Mouse (Mus musculus): ENCODE data around the gene Lamb3. TPM values are rescaled to one million over a fixed set of nuclear protein-coding genes. Genes with fewer than 3 reads are reported as not detected.
"Not testable (repeated sequence)": the region's sequence is repeated elsewhere in the genome, so short reads cannot be mapped to it uniquely, and the experiment has no call there.

Lamb3 gene
- polyA plus RNA-seq, 1 experiment = not detected

DNA sequence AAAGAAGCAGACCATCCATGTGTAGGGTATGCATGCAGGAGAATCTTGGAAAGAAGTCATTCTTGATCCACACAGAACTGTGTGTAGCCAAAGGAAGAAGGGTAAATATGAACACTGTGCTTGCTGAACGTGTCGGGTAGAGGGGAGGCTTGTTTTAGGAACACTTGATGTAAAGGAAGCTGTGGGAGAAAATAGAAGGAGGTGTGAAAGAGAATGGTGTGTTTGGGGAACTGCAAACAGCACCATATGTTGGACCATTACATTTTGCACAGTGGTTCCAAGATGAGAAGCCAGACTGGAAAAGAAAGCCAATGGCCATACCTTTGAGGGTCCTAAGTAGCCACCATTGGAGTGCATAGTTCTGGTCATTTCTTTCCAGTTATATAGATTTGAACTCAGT lies 42.5 kb downstream of the Lamb3 start:
- WGBS = 86% methylated on average over 2 of the region's 2 CpGs
- Histone ChIP-seq H3K27ac (ENCODE audit: insufficient read depth, low read depth, low read length) (no peak overlapping the region), H3K4me1 (ENCODE audit: control insufficient read depth, insufficient read depth, low read length) (no peaks in the 10 kb centered on the region), H3K4me3 (ENCODE audit: insufficient read depth, low read depth, low read length) (no peak overlapping the region)
- no peak for TF ChIP-seq POLR2A (IDR thresholded peaks at IDR 0.05; ENCODE audit: insufficient read depth, low read depth, low read length)
- TF ChIP-seq CTCF (IDR thresholded peaks at IDR 0.05; ENCODE audit: insufficient read depth, low read depth, low read length) = no peak

DNA sequence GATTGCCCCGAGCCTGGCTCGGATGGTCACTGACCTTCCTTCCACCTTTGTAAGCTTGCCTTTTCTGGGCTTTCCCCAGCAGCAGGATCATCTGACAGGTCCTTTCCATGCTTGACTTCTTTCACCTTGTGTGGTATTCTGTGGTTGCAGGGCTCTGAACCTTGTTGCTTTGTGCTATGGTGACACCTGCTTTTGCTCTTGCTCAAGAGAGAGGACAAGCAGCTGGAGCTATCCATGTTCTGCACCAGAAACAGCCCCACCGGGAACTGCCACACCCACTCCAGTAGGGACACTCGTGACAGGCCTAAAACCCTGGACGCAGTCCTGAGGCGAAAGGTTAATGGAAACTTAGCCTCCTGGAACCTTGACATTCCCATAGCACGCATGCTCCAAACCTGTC lies 43.9 kb downstream of the Lamb3 start:
- 89% methylated on average over 7 of the region's 7 CpGs for WGBS
- TF ChIP-seq POLR2A (IDR thresholded peaks at IDR 0.05; ENCODE audit: insufficient read depth, low read depth, low read length) (no peak), CTCF (IDR thresholded peaks at IDR 0.05; ENCODE audit: insufficient read depth, low read depth, low read length) (no peak)
- H3K27ac ChIP-seq (ENCODE audit: insufficient read depth, low read depth, low read length) = no peak overlapping the region
- H3K4me3 ChIP-seq (ENCODE audit: insufficient read depth, low read depth, low read length) = no peak overlapping the region
- no peaks in the 10 kb centered on the region for H3K4me1 ChIP-seq (ENCODE audit: control insufficient read depth, insufficient read depth, low read length)

- 57% methylated on average over 5 of the region's 5 CpGs for WGBS
- H3K27ac ChIP-seq (ENCODE audit: insufficient read depth, low read depth, low read length) = no peak overlapping the region
- H3K4me3 ChIP-seq (ENCODE audit: insufficient read depth, low read depth, low read length) = no peak overlapping the region
- no peak for TF ChIP-seq CTCF (IDR thresholded peaks at IDR 0.05; ENCODE audit: insufficient read depth, low read depth, low read length)
- TF ChIP-seq POLR2A (IDR thresholded peaks at IDR 0.05; ENCODE audit: insufficient read depth, low read depth, low read length) = no peak
- H3K4me1 ChIP-seq (ENCODE audit: control insufficient read depth, insufficient read depth, low read length) = no peaks in the 10 kb centered on the region
Observed at GRCm38 (mm10) chr1:193252616-193253015, 45.1 kb downstream of the Lamb3 start.

GRCm38 (mm10) chr1:193253895-193254294 lies 46.4 kb downstream of the Lamb3 start:
- 70% methylated on average over 3 of the region's 3 CpGs for WGBS
- H3K27ac ChIP-seq (ENCODE audit: insufficient read depth, low read depth, low read length); H3K4me1 ChIP-seq (ENCODE audit: control insufficient read depth, insufficient read depth, low read length); H3K4me3 ChIP-seq (ENCODE audit: insufficient read depth, low read depth, low read length): not testable (repeated sequence)

DNA sequence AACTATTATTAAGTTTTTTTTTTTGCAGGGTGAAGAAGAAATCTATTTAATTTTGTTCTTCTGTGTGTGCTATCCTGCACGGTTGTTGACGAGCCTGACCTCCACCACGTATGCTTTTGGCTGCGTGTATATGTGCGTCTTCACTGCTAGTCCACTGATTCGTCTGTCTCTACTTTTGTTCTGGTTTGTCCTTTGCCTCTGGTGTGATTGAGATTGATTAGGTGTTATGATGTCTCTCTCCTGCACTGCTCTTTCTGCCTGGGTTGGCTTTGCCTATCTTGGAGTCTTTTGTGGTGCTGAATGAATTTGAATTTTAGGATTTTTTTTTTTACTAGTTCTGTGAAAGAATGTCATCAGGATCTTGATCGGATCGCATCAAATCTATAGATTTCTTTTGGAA lies 47.5 kb downstream of the Lamb3 start:
- H3K4me3 ChIP-seq (ENCODE audit: insufficient read depth, low read depth, low read length) = no peak overlapping the region
- WGBS = 77% methylated on average over 8 of the region's 8 CpGs
- no peaks in the 10 kb centered on the region for H3K4me1 ChIP-seq (ENCODE audit: control insufficient read depth, insufficient read depth, low read length)
- H3K27ac ChIP-seq (ENCODE audit: insufficient read depth, low read depth, low read length) = no peak overlapping the region
- no peak for TF ChIP-seq POLR2A (IDR thresholded peaks at IDR 0.05; ENCODE audit: insufficient read depth, low read depth, low read length)
- TF ChIP-seq CTCF (IDR thresholded peaks at IDR 0.05; ENCODE audit: insufficient read depth, low read depth, low read length) = no peak

GRCm38 (mm10) chr1:193255488-193256288 lies 48.2 kb downstream of the Lamb3 start:
- no peak for TF ChIP-seq CTCF (IDR thresholded peaks at IDR 0.05; ENCODE audit: insufficient read depth, low read depth, low read length)
- TF ChIP-seq POLR2A (IDR thresholded peaks at IDR 0.05; ENCODE audit: insufficient read depth, low read depth, low read length) = no peak
- Histone ChIP-seq H3K4me1 (ENCODE audit: control insufficient read depth, insufficient read depth, low read length) (no peaks in the 10 kb centered on the region), H3K27ac (ENCODE audit: insufficient read depth, low read depth, low read length) (no peak overlapping the region), H3K4me3 (ENCODE audit: insufficient read depth, low read depth, low read length) (no peak overlapping the region)
- 22% methylated on average over 3 of the region's 3 CpGs for WGBS

GRCm38 (mm10) chr1:193256289-193256577 lies 48.7 kb downstream of the Lamb3 start:
- TF ChIP-seq POLR2A (IDR thresholded peaks at IDR 0.05; ENCODE audit: insufficient read depth, low read depth, low read length) (no peak), CTCF (IDR thresholded peaks at IDR 0.05; ENCODE audit: insufficient read depth, low read depth, low read length) (no peak)
- H3K4me3 ChIP-seq (ENCODE audit: insufficient read depth, low read depth, low read length) = no peak overlapping the region
- no peaks in the 10 kb centered on the region for H3K4me1 ChIP-seq (ENCODE audit: control insufficient read depth, insufficient read depth, low read length)
- peak overlapping the region; percentile 23; the same call in 1 of the 2 replicates for H3K27ac ChIP-seq (ENCODE audit: insufficient read depth, low read depth, low read length)

- WGBS = 36% methylated on average over 5 of the region's 5 CpGs
- H3K27ac ChIP-seq (ENCODE audit: insufficient read depth, low read depth, low read length) = peak overlapping the region; percentile 23; the same call in 1 of the 2 replicates
- no peak overlapping the region for H3K4me3 ChIP-seq (ENCODE audit: insufficient read depth, low read depth, low read length)
- TF ChIP-seq CTCF (IDR thresholded peaks at IDR 0.05; ENCODE audit: insufficient read depth, low read depth, low read length) (no peak), POLR2A (IDR thresholded peaks at IDR 0.05; ENCODE audit: insufficient read depth, low read depth, low read length) (no peak)
- H3K4me1 ChIP-seq (ENCODE audit: control insufficient read depth, insufficient read depth, low read length) = no peaks in the 10 kb centered on the region
Observed at GRCm38 (mm10) chr1:193256621-193257098, 49.2 kb downstream of the Lamb3 start.

- TF ChIP-seq CTCF (IDR thresholded peaks at IDR 0.05; ENCODE audit: insufficient read depth, low read depth, low read length) (no peak), POLR2A (IDR thresholded peaks at IDR 0.05; ENCODE audit: insufficient read depth, low read depth, low read length) (no peak)
- WGBS = 65% methylated on average over 9 of the region's 9 CpGs
Observed at GRCm38 (mm10) chr1:193259559-193259958, 52.1 kb downstream of the Lamb3 start.

More at GRCm38 (mm10) chr1:193259559-193259958, 52.1 kb downstream of the Lamb3 start:
- Histone ChIP-seq H3K4me1 (ENCODE audit: control insufficient read depth, insufficient read depth, low read length) (no peaks in the 10 kb centered on the region), H3K27ac (ENCODE audit: insufficient read depth, low read depth, low read length) (peak overlapping the region; percentile 41; the same call in 1 of the 2 replicates), H3K4me3 (ENCODE audit: insufficient read depth, low read depth, low read length) (no peak overlapping the region)

Data from olfactory bulb, adult 2 months (tissue).